Mouse (Mus musculus) ES-Bruce4 (cell line): ENCODE data around the gene Cd79b. TPM values are rescaled to one million over a fixed set of nuclear protein-coding genes. Genes with fewer than 3 reads are reported as not detected.

Experiments used
- H3K27ac ChIP-seq: 2 replicates; pipeline ENCODE4 v1.5.1; 2012; ENCODE audit warnings: low read length, inconsistent platforms; ENCODE audit not compliant: insufficient read depth
- H3K27me3 ChIP-seq: 2 replicates; pipeline ENCODE4 v1.6.1; 2012; ENCODE audit warnings: mild to moderate bottlenecking, low read length, inconsistent platforms; ENCODE audit not compliant: control insufficient read depth, poor library complexity, insufficient read depth, severe bottlenecking
- H3K36me3 ChIP-seq: 2 replicates; pipeline ENCODE4 v1.6.1; 2012; ENCODE audit warnings: inconsistent platforms, mild to moderate bottlenecking, low read length, moderate library complexity; ENCODE audit not compliant: control insufficient read depth, poor library complexity, insufficient read depth, severe bottlenecking
- H3K4me1 ChIP-seq: one replicate; pipeline ENCODE4 v1.8.1; 2011; ENCODE audit warnings: low read length; ENCODE audit not compliant: control insufficient read depth, insufficient read depth
- H3K4me3 ChIP-seq: 2 replicates; pipeline ENCODE4 v1.5.1; 2011; ENCODE audit warnings: low read depth, mild to moderate bottlenecking, low read length
- H3K9ac ChIP-seq: 2 replicates; pipeline ENCODE4 v1.6.1; 2012; ENCODE audit warnings: low read depth, mild to moderate bottlenecking, inconsistent platforms; ENCODE audit not compliant: poor library complexity, severe bottlenecking
- H3K9me3 ChIP-seq: replicated peaks from 2 replicates; pipeline ENCODE4 v1.6.1; 2012; ENCODE audit warnings: mild to moderate bottlenecking, low read length, inconsistent platforms; ENCODE audit not compliant: control insufficient read depth, poor library complexity, insufficient read depth, severe bottlenecking
- CTCF ChIP-seq: IDR thresholded peaks from one replicate; pipeline ENCODE4 v1.8.1; 2011; ENCODE audit warnings: low read depth, low read length
- EP300 ChIP-seq: IDR thresholded peaks from 2 replicates; pipeline ENCODE4 v1.6.1; 2011; ENCODE audit warnings: low read depth, low read length; ENCODE audit not compliant: insufficient read depth
- POLR2A ChIP-seq: IDR thresholded peaks from one replicate; pipeline ENCODE4 v1.8.1; 2011; ENCODE audit warnings: low read length; ENCODE audit not compliant: insufficient read depth
- polyA plus RNA-seq: library from polyadenylated mRNA; stranded (reverse); fragments of >200 nt; gene quantifications from 2 replicates; pipeline ENCODE4 v1.2.4, GENCODE M21; 2011; ENCODE audit warnings: low read depth; ENCODE audit not compliant: missing spikeins, insufficient read depth, insufficient read length

The Cd79b gene
- polyA plus RNA-seq, result 0.75 and 1.5 TPM in 2 replicates

- no peak within 1 kb of the TSS for H3K9ac ChIP-seq
- H3K27me3 ChIP-seq, result no peaks in the 10 kb centered on the region
- H3K36me3 ChIP-seq, result no peaks in the 10 kb centered on the region
- no peaks in the 10 kb centered on the region for H3K9me3 ChIP-seq
- H3K27ac ChIP-seq, result no peak within 1 kb of the TSS
- no peaks in the 10 kb centered on the region for H3K4me1 ChIP-seq
- no peak within 1 kb of the TSS for H3K4me3 ChIP-seq
- TF ChIP-seq EP300 (no peak), CTCF (no peak), POLR2A (no peak)
Observed at GRCm38 (mm10) chr11:106314333-106314812, at the start of gene Cd79b. Gene Cd79b (minus strand): TSS chr11:106314762.

DNA sequence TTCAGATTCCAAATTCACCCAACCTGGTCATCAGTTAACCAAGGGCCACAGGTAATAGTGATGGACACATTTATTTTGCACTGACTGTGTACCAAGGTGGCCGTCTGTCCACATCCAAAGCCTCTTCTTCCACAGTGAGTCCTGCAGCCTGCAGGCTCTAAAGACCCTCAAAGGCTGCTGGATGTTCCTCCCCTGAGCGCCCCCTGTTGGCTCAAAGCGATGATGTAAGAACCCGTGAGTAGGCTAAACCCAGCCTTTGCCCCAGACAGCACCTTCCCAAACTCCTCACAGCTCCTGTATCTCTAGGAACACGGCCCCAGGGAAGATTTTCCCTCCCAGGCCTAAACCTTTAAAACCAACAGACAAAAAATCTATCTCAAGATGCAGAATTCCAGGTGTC is 44.8 kb upstream of the Cd79b start:
- Histone ChIP-seq H3K27ac (no peak overlapping the region), H3K36me3 (no peaks in the 10 kb centered on the region), H3K27me3 (no peaks in the 10 kb centered on the region), H3K4me3 (no peak overlapping the region), H3K9me3 (no peaks in the 10 kb centered on the region), H3K9ac (no peak overlapping the region), H3K4me1 (no peaks in the 10 kb centered on the region)
- TF ChIP-seq POLR2A (no peak), CTCF (peak; percentile 66)

GRCm38 (mm10) chr11:106355382-106356128 is 41.0 kb upstream of the Cd79b start:
- Histone ChIP-seq H3K27ac (no peak overlapping the region), H3K9me3 (no peaks in the 10 kb centered on the region), H3K27me3 (no peaks in the 10 kb centered on the region), H3K4me1 (no peaks in the 10 kb centered on the region), H3K9ac (no peak overlapping the region), H3K36me3 (no peaks in the 10 kb centered on the region), H3K4me3 (no peak overlapping the region)
- TF ChIP-seq POLR2A (no peak), EP300 (no peak), CTCF (no peak)

GRCm38 (mm10) chr11:106354181-106354580 is 39.6 kb upstream of the Cd79b start:
- Histone ChIP-seq H3K4me3 (no peak overlapping the region), H3K27me3 (no peaks in the 10 kb centered on the region), H3K36me3 (no peaks in the 10 kb centered on the region), H3K27ac (no peak overlapping the region), H3K9me3 (no peaks in the 10 kb centered on the region), H3K9ac (no peak overlapping the region), H3K4me1 (no peaks in the 10 kb centered on the region)
- no peak for TF ChIP-seq POLR2A
- TF ChIP-seq EP300, result no peak
- no peak for TF ChIP-seq CTCF

DNA sequence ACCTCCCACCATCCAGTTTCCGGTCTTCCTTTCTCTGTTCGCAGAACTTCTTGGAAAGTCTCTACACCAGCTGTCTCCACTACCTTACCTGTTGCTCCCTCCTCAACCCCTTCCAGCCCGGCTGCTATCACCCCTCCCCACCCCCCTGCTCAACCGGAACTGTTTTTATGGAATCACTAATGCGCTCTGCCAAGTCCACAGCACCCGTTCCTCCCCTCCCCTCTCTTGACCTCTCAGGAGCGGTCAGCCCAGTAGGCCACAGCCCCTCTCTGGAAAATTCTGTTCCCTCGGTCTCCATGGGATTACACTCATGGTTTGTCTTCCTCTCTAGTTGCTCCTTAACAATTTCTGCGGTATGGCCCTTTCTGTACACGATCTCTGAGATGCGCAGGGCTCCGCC is 38.6 kb upstream of the Cd79b start, which contains the start of gene Scn4a:
Gene Scn4a, minus strand, starts transcription at position 101 of the 400 bp plus-strand sequence.
- H3K4me3 ChIP-seq, result no peak within 1 kb of the TSS
- TF ChIP-seq POLR2A, result no peak
- no peak for TF ChIP-seq CTCF
- no peak for TF ChIP-seq EP300
- H3K36me3 ChIP-seq, result no peaks in the 10 kb centered on the region
- no peaks in the 10 kb centered on the region for H3K9me3 ChIP-seq
- H3K4me1 ChIP-seq, result no peaks in the 10 kb centered on the region
- H3K27me3 ChIP-seq, result no peaks in the 10 kb centered on the region
- H3K9ac ChIP-seq, result no peak within 1 kb of the TSS
- no peak within 1 kb of the TSS for H3K27ac ChIP-seq

- no peaks in the 10 kb centered on the region for H3K9me3 ChIP-seq
- no peak overlapping the region for H3K27ac ChIP-seq
- H3K4me1 ChIP-seq, result no peaks in the 10 kb centered on the region
- no peak for TF ChIP-seq CTCF
- no peak for TF ChIP-seq EP300
- no peak overlapping the region for H3K9ac ChIP-seq
- H3K36me3 ChIP-seq, result no peaks in the 10 kb centered on the region
- H3K4me3 ChIP-seq, result no peak overlapping the region
- no peaks in the 10 kb centered on the region for H3K27me3 ChIP-seq
Observed at GRCm38 (mm10) chr11:106351941-106352340, 37.4 kb upstream of the Cd79b start.
